Mouse (Mus musculus): ENCODE measurements around the gene Slc2a10.
A peak's percentile ranks its signal among the peaks of the same experiment; 100 is the strongest.
"Not testable (repeated sequence)": the region's sequence is repeated elsewhere in the genome, so short reads cannot be mapped to it uniquely, and the experiment has no call there.

Slc2a10 gene

GRCm38 (mm10) chr2:165509686-165510085 lies 6.1 kb downstream of the Slc2a10 start:
- no peak for DNase-seq (ENCODE audit: low spot score)

- DNase-seq (ENCODE audit: low spot score) = no peak
Measured at GRCm38 (mm10) chr2:165510466-165510865, 6.9 kb downstream of the Slc2a10 start.

GRCm38 (mm10) chr2:165510914-165511458 lies 7.4 kb downstream of the Slc2a10 start:
- not testable (repeated sequence) for DNase-seq (ENCODE audit: low spot score)

- DNase-seq (ENCODE audit: low spot score) = not testable (repeated sequence)
Measured at GRCm38 (mm10) chr2:165511530-165511929, 7.9 kb downstream of the Slc2a10 start.

GRCm38 (mm10) chr2:165512426-165512825 lies 8.8 kb downstream of the Slc2a10 start:
- peak; percentile 33 for DNase-seq (ENCODE audit: low spot score)

GRCm38 (mm10) chr2:165512870-165513600 lies 9.4 kb downstream of the Slc2a10 start:
- DNase-seq (ENCODE audit: low spot score) = no peak

GRCm38 (mm10) chr2:165515178-165515728 lies 11.7 kb downstream of the Slc2a10 start:
- DNase-seq (ENCODE audit: low spot score) = no peak

- no peak for DNase-seq (ENCODE audit: low spot score)
Measured at GRCm38 (mm10) chr2:165525609-165526008, 22.0 kb downstream of the Slc2a10 start.

GRCm38 (mm10) chr2:165529106-165529505 lies 25.5 kb downstream of the Slc2a10 start:
- DNase-seq (ENCODE audit: low spot score) = peak; percentile 87

GRCm38 (mm10) chr2:165533789-165534188 lies 30.2 kb downstream of the Slc2a10 start:
- DNase-seq (ENCODE audit: low spot score) = no peak

GRCm38 (mm10) chr2:165540975-165541374 lies 37.4 kb downstream of the Slc2a10 start:
- DNase-seq (ENCODE audit: low spot score) = no peak

- no peak for DNase-seq (ENCODE audit: low spot score)
Measured at GRCm38 (mm10) chr2:165542939-165543669, 39.5 kb downstream of the Slc2a10 start.

- no peak for DNase-seq (ENCODE audit: low spot score)
Measured at GRCm38 (mm10) chr2:165543670-165544016, 40.1 kb downstream of the Slc2a10 start.

- no peak for DNase-seq (ENCODE audit: low spot score)
Measured at GRCm38 (mm10) chr2:165545687-165546086, 42.1 kb downstream of the Slc2a10 start.

- no peak for DNase-seq (ENCODE audit: low spot score)
Measured at GRCm38 (mm10) chr2:165546341-165546740, 42.8 kb downstream of the Slc2a10 start.

GRCm38 (mm10) chr2:165547410-165547809 lies 43.8 kb downstream of the Slc2a10 start:
- peak; percentile 89 for DNase-seq (ENCODE audit: low spot score)

GRCm38 (mm10) chr2:165548627-165549026 lies 45.0 kb downstream of the Slc2a10 start:
- DNase-seq (ENCODE audit: low spot score) = no peak

- not testable (repeated sequence) for DNase-seq (ENCODE audit: low spot score)
Measured at GRCm38 (mm10) chr2:165550410-165550809, 46.8 kb downstream of the Slc2a10 start.

- no peak for DNase-seq (ENCODE audit: low spot score)
Measured at GRCm38 (mm10) chr2:165554066-165554465, 50.5 kb downstream of the Slc2a10 start.

GRCm38 (mm10) chr2:165557278-165557677 lies 53.7 kb downstream of the Slc2a10 start:
- no peak for DNase-seq (ENCODE audit: low spot score)

GRCm38 (mm10) chr2:165558916-165559315 lies 55.3 kb downstream of the Slc2a10 start:
- no peak for DNase-seq (ENCODE audit: low spot score)

- DNase-seq (ENCODE audit: low spot score) = no peak
Measured at GRCm38 (mm10) chr2:165559506-165560235, 56.1 kb downstream of the Slc2a10 start.
